Mouse (Mus musculus) hindbrain, embryonic 12.5 days (tissue): Measurements from ENCODE around the gene Cntnap4. TPM values are rescaled to one million over a fixed set of nuclear protein-coding genes. Genes with fewer than 3 reads are reported as not detected.
A peak's percentile ranks its signal among the peaks of the same experiment; 100 is the strongest.

Experiments used
- ATAC-seq: fragments of 200-750 bp; cut with Nextera tagmentation; 2 replicates; pipeline ENCODE4 v1.8.0; 2017; ENCODE audit warnings: moderate TSS enrichment; ENCODE audit not compliant: low FRiP score
- H3K27ac ChIP-seq: fragments of 300-500 bp; sonication (generic); 2 replicates; pipeline ENCODE4 v1.5.1; 2016; ENCODE audit warnings: mild to moderate bottlenecking
- H3K27me3 ChIP-seq: fragments of 300-500 bp; sonication (generic); 2 replicates; pipeline ENCODE4 v1.6.1; 2016; ENCODE audit warnings: mild to moderate bottlenecking
- H3K36me3 ChIP-seq: fragments of 300-500 bp; sonication (generic); 2 replicates; pipeline ENCODE4 v1.6.1; 2016; ENCODE audit warnings: mild to moderate bottlenecking
- H3K4me1 ChIP-seq: fragments of 300-500 bp; sonication (generic); 2 replicates; pipeline ENCODE4 v1.6.1; 2016
- H3K4me2 ChIP-seq: fragments of 300-500 bp; sonication (generic); replicated peaks from 2 replicates; pipeline ENCODE4 v1.6.1; 2016; ENCODE audit warnings: mild to moderate bottlenecking
- H3K4me3 ChIP-seq: fragments of 300-500 bp; sonication (generic); 2 replicates; pipeline ENCODE4 v1.5.1; 2016; ENCODE audit warnings: mild to moderate bottlenecking
- H3K9ac ChIP-seq: fragments of 300-500 bp; sonication (generic); 2 replicates; pipeline ENCODE4 v1.6.1; 2016; ENCODE audit warnings: mild to moderate bottlenecking, moderate library complexity
- H3K9me3 ChIP-seq: fragments of 300-500 bp; sonication (generic); replicated peaks from 2 replicates; pipeline ENCODE4 v1.6.1; 2016; ENCODE audit warnings: mild to moderate bottlenecking
- WGBS: fragments of 180-500 bp; shearing (Covaris S2); methylation state at CpG from one replicate; pipeline ENCODE4 v1.1.7; 2016; 5-methylcytosine and 5-hydroxymethylcytosine counted together
- polyA plus RNA-seq: library from polyadenylated mRNA; unstranded; fragments of >200 nt; fragmentation: Nextera tagmentation; extraction: Ambion mirVana; gene quantifications from 2 replicates; pipeline ENCODE4 v1.2.1, GENCODE M21; 2016

Gene Cntnap4
- polyA plus RNA-seq: 3.4 TPM in 2 replicates

GRCm38 (mm10) chr8:112569471-112570141 is at the start of gene Cntnap4:
Gene Cntnap4, plus strand, starts transcription at chr8:112570043.
- no peaks in the 10 kb centered on the region for H3K9me3 ChIP-seq
- ATAC-seq: peak; percentile 69
- peak within 1 kb of the TSS; percentile 49 for H3K4me3 ChIP-seq
- H3K9ac ChIP-seq: peak within 1 kb of the TSS; percentile 58
- H3K27me3 ChIP-seq: peaks cover 7% of the 10 kb centered on the region; the same call in 1 of the 2 replicates
- peak within 1 kb of the TSS; percentile 31; the same call in 1 of the 2 replicates for H3K27ac ChIP-seq
- peak within 1 kb of the TSS; percentile 65 for H3K4me2 ChIP-seq
- WGBS: 2% methylated on average over 18 of the region's 18 CpGs
- H3K36me3 ChIP-seq: no peaks in the 10 kb centered on the region
- H3K4me1 ChIP-seq: 0 out of 2 replicates have a peak, but pooled peaks cover 3% of the 10 kb centered on the region

DNA sequence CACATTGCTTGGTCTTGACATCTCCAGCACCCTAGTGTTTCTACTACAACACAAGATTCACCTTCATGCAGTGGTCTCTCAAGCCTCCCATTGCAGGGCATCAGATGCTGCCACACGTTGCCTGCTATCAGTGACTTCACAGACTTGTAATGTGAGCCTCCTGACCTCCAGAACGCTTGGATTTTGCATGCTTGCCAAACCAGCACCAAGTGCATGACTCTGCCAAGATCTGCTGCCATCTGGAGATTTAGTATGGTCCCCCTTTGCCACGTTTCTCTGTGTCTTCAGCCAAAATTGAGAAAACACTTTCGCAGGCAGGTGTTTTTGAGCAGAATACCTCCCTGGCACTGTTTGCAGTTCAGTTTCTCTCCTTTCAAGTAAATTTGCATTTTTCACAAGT is 12.5 kb upstream of the Cntnap4 start:
- Histone ChIP-seq H3K27ac (no peak overlapping the region), H3K9ac (no peak overlapping the region), H3K4me3 (no peak overlapping the region), H3K9me3 (no peaks in the 10 kb centered on the region), H3K4me1 (no peaks in the 10 kb centered on the region), H3K4me2 (no peak overlapping the region), H3K27me3 (no peaks in the 10 kb centered on the region), H3K36me3 (no peaks in the 10 kb centered on the region)
- 60% methylated on average over 4 of the region's 4 CpGs for WGBS
- no peak for ATAC-seq

DNA sequence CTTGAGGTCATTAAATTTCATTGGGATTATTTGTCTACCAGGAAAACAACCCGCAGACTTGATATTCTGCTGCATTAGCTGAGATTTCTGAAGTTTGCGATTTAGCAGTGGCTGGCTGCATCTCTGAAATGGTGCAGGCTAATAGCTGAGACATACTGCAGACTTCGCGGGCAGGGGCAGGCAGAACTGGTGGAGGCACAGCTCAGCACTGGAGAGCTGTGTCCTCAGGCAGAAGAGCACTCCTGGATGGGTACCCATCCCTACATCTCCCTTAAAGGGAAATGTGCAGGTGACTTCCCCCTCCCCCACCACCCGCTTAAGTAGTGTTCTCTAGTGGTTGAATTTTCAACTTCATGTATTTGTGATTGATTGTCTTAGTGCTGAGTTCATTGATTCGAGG is 698 bp downstream of the Cntnap4 start:
- Histone ChIP-seq H3K4me3 (peak overlapping the region; percentile 49), H3K27ac (no peak overlapping the region), H3K9me3 (no peaks in the 10 kb centered on the region), H3K4me1 (0 out of 2 replicates have a peak, but pooled peaks cover 3% of the 10 kb centered on the region), H3K9ac (no peak overlapping the region), H3K36me3 (no peaks in the 10 kb centered on the region), H3K27me3 (peaks cover 7% of the 10 kb centered on the region; the same call in 1 of the 2 replicates), H3K4me2 (peak overlapping the region; percentile 65)
- WGBS: 7% methylated on average over 6 of the region's 6 CpGs
- no peak for ATAC-seq

GRCm38 (mm10) chr8:112571337-112571904 is 1.6 kb downstream of the Cntnap4 start:
- 14% methylated on average over 9 of the region's 9 CpGs for WGBS
- Histone ChIP-seq H3K4me1 (0 out of 2 replicates have a peak, but pooled peaks cover 3% of the 10 kb centered on the region), H3K27me3 (peaks cover 7% of the 10 kb centered on the region; the same call in 1 of the 2 replicates), H3K4me2 (peak overlapping the region; percentile 65; the same call in 1 of the 2 replicates), H3K27ac (no peak overlapping the region), H3K4me3 (no peak overlapping the region), H3K9ac (no peak overlapping the region), H3K36me3 (no peaks in the 10 kb centered on the region), H3K9me3 (no peaks in the 10 kb centered on the region)
- ATAC-seq: peak; percentile 46; the same call in 1 of the 2 replicates

DNA sequence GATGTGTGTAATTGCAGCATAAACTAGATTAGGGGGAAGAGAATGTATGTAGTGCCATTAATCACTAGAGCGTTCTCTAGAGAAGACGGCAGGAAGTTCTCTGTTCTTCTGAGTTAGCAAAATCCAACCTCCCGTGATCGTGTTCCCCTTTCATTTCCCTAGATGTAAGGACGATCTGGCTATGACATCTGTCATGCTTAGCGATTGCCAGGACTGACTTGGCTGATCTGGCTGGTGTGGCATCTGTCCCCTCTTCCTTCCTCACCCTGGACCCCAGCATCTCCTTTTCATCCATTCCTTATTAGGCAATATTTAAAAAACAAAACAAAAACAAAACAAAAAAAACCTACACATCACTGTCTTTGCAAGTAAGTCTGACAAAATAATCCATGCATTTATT is 11.6 kb downstream of the Cntnap4 start:
- H3K27me3 ChIP-seq: no peaks in the 10 kb centered on the region
- no peak for ATAC-seq
- H3K27ac ChIP-seq: no peak overlapping the region
- no peaks in the 10 kb centered on the region for H3K36me3 ChIP-seq
- H3K4me2 ChIP-seq: no peak overlapping the region
- 62% methylated on average over 6 of the region's 6 CpGs for WGBS
- no peak overlapping the region for H3K4me3 ChIP-seq
- no peaks in the 10 kb centered on the region for H3K9me3 ChIP-seq
- no peak overlapping the region for H3K9ac ChIP-seq
- no peaks in the 10 kb centered on the region for H3K4me1 ChIP-seq

DNA sequence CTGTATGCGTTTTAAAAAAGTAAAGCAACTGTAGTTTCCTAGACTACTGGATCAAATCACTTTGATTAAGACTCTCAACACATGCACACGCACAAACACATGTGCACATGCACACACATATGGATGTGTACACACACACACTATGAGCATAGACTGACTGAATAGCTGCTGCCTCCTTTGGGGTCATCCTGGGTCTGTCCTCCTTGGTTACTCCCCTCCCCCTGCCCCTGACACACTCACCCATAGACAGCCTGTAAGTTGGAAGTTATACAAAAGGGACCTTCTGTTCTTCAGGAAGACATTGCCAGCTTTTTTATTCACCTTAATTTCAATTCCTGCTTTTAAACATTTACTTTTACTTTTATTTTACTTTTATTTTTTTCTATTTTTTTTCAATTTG is 13.6 kb downstream of the Cntnap4 start:
- Histone ChIP-seq H3K4me1 (no peaks in the 10 kb centered on the region), H3K27ac (no peak overlapping the region), H3K9me3 (no peaks in the 10 kb centered on the region), H3K36me3 (no peaks in the 10 kb centered on the region), H3K4me2 (no peak overlapping the region), H3K27me3 (no peaks in the 10 kb centered on the region), H3K9ac (no peak overlapping the region), H3K4me3 (no peak overlapping the region)
- no peak for ATAC-seq
- WGBS: 93% methylated on average over 2 of the region's 2 CpGs

GRCm38 (mm10) chr8:112588357-112589051 is 18.7 kb downstream of the Cntnap4 start:
- Histone ChIP-seq H3K27ac (no peak overlapping the region), H3K4me1 (peaks cover 3% of the 10 kb centered on the region; the same call in 1 of the 2 replicates), H3K27me3 (no peaks in the 10 kb centered on the region), H3K4me3 (no peak overlapping the region), H3K9me3 (no peaks in the 10 kb centered on the region), H3K36me3 (no peaks in the 10 kb centered on the region), H3K9ac (no peak overlapping the region), H3K4me2 (peak overlapping the region; percentile 14; the same call in 1 of the 2 replicates)
- no peak for ATAC-seq
- 71% methylated on average over 8 of the region's 8 CpGs for WGBS

GRCm38 (mm10) chr8:112589052-112589389 is 19.2 kb downstream of the Cntnap4 start:
- Histone ChIP-seq H3K4me3 (no peak overlapping the region), H3K9ac (no peak overlapping the region), H3K9me3 (no peaks in the 10 kb centered on the region), H3K4me1 (peaks cover 3% of the 10 kb centered on the region; the same call in 1 of the 2 replicates), H3K4me2 (peak overlapping the region; percentile 14; the same call in 1 of the 2 replicates), H3K27me3 (no peaks in the 10 kb centered on the region), H3K27ac (no peak overlapping the region), H3K36me3 (no peaks in the 10 kb centered on the region)
- ATAC-seq: no peak
- WGBS: 56% methylated on average over 14 of the region's 14 CpGs

- 76% methylated on average over 15 of the region's 15 CpGs for WGBS
These were observed 26.4 kb downstream of the Cntnap4 start for GRCm38 (mm10) chr8:112596023-112596776.

GRCm38 (mm10) chr8:112599975-112600374 is 30.1 kb downstream of the Cntnap4 start:
- Histone ChIP-seq H3K4me1 (no peaks in the 10 kb centered on the region), H3K9ac (no peak overlapping the region), H3K27me3 (no peaks in the 10 kb centered on the region), H3K27ac (no peak overlapping the region), H3K4me3 (no peak overlapping the region), H3K36me3 (no peaks in the 10 kb centered on the region), H3K4me2 (no peak overlapping the region), H3K9me3 (no peaks in the 10 kb centered on the region)
- WGBS: 91% methylated on average over 11 of the region's 11 CpGs
- ATAC-seq: no peak

More at GRCm38 (mm10) chr8:112596023-112596776, 26.4 kb downstream of the Cntnap4 start:
- Histone ChIP-seq H3K4me3 (no peak overlapping the region), H3K36me3 (no peaks in the 10 kb centered on the region), H3K27me3 (no peaks in the 10 kb centered on the region), H3K9me3 (no peaks in the 10 kb centered on the region), H3K4me1 (no peaks in the 10 kb centered on the region), H3K4me2 (no peak overlapping the region), H3K9ac (no peak overlapping the region), H3K27ac (no peak overlapping the region)
- no peak for ATAC-seq

- no peak overlapping the region for H3K4me3 ChIP-seq
- WGBS: 87% methylated on average over 1 of the region's 1 CpGs
- no peaks in the 10 kb centered on the region for H3K36me3 ChIP-seq
- no peaks in the 10 kb centered on the region for H3K4me1 ChIP-seq
- no peak overlapping the region for H3K27ac ChIP-seq
- H3K27me3 ChIP-seq: no peaks in the 10 kb centered on the region
- H3K9ac ChIP-seq: no peak overlapping the region
- no peaks in the 10 kb centered on the region for H3K9me3 ChIP-seq
- no peak for ATAC-seq
- no peak overlapping the region for H3K4me2 ChIP-seq
These were observed 31.3 kb downstream of the Cntnap4 start for GRCm38 (mm10) chr8:112601150-112601549.

GRCm38 (mm10) chr8:112610121-112610520 is 40.3 kb downstream of the Cntnap4 start:
- no peak overlapping the region for H3K4me2 ChIP-seq
- no peak overlapping the region for H3K9ac ChIP-seq
- H3K27me3 ChIP-seq: no peaks in the 10 kb centered on the region
- H3K4me1 ChIP-seq: no peaks in the 10 kb centered on the region
- no peaks in the 10 kb centered on the region for H3K9me3 ChIP-seq
- WGBS: 87% methylated on average over 6 of the region's 6 CpGs
- no peak overlapping the region for H3K4me3 ChIP-seq
- no peaks in the 10 kb centered on the region for H3K36me3 ChIP-seq
- no peak for ATAC-seq
- no peak overlapping the region for H3K27ac ChIP-seq
